14 mouse cellular contexts compared by ENCODE assay signal in the genomic region with DNA sequence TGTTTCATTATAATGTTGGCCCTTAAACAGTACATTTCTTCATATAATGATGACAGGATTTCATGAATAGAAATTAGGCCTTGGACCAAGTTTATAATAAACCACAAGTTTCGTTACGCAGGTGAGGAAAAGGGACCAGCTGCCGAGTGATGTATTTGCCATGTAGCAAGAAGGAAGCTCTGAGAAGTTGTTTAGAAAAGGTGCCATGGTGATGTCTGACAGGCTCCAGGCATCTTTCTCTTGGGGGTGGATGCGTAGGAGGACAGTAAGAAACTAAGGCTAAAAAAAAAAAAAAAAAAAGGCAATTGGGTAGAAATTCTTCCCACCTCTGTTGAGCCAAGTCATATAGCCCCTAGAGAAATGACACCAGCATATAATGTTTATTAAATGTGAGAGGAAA.
DNase-seq lines count a peak whose midpoint lies in the region; TF ChIP-seq lines count a peak whose summit lies in the region.
"Had no signal": no experiment of that assay in that cellular context is flagged by ENCODE, and none has a peak within 500 bp of the region (broad histone marks: within the 10 kb centered on the region; RNA-seq: fewer than 3 reads in every experiment).

No protein-coding gene starts in this region.

- TF ChIP-seq POLR2A in brain, embryonic 14.5 days (IDR thresholded peaks at IDR 0.05; ENCODE audit: borderline replicate concordance, extremely low read depth, insufficient read depth, insufficient read length, poor library complexity, severe bottlenecking) = no peak

- TF ChIP-seq CTCF in brain, embryonic 14.5 days (IDR thresholded peaks at IDR 0.05; ENCODE audit: borderline replicate concordance, extremely low read depth, insufficient read depth, insufficient read length) = no peak

- DNase-seq in left cerebral cortex, adult 11 months (ENCODE audit: low spot score) = peak; percentile 27
- no peak for DNase-seq in left cerebral cortex, postnatal 36 days (ENCODE audit: low spot score in 2 of 2)
- DNase-seq in right cerebral cortex, postnatal 36 days (ENCODE audit: low spot score in 2 of 2) = peak; percentile 15
- no peak for DNase-seq in right cerebral cortex, postnatal 4 days
- peak; percentile 12 for DNase-seq in brain, embryonic 14.5 days (ENCODE audit: low read depth)
- peak; percentile 56 for DNase-seq in telencephalon, adult 2 months (ENCODE audit: low read depth, low spot score)
- DNase-seq in thymus, postnatal 36 days = no peak
- DNase-seq: adrenal gland, postnatal 25 days; cerebellum, adult 11 months; heart, postnatal 4 days; kidney, adult 8-10 months; kidney, postnatal 10 days; liver, embryonic 13.5 days; thymus, adult 2 months had no signal

- intact Hi-C loops in left cerebral cortex, postnatal 36 days (cut with DNase I) = no loop called here

Comparison
In these comparisons a context has a peak if more than half of its experiments do, and no peak if none do; other contexts are left out.
1. DNase-seq: peak in left cerebral cortex, adult 11 months (single experiment), right cerebral cortex, postnatal 36 days (2 of 2), brain, embryonic 14.5 days (single experiment) and telencephalon, adult 2 months (single experiment); none in left cerebral cortex, postnatal 36 days (0 of 2), right cerebral cortex, postnatal 4 days (single experiment) and thymus, postnatal 36 days (0 of 2).